Mouse (Mus musculus) erythroblast, embryonic 14.5 days (primary cell): ENCODE measurements around the gene Wdfy4. TPM values are rescaled to one million over a fixed set of nuclear protein-coding genes. Genes with fewer than 3 reads are reported as not detected.

Experiments
- H3K27me3 ChIP-seq: 2 replicates; pipeline ENCODE4 v1.6.1; 2012; ENCODE audit warnings: inconsistent platforms; ENCODE audit not compliant: control insufficient read depth
- H3K36me3 ChIP-seq: 2 replicates; pipeline ENCODE4 v1.6.1; 2012; ENCODE audit warnings: mild to moderate bottlenecking, inconsistent platforms; ENCODE audit not compliant: control insufficient read depth
- H3K4me1 ChIP-seq: 2 replicates; pipeline ENCODE4 v1.6.1; 2012; ENCODE audit warnings: inconsistent platforms; ENCODE audit not compliant: control insufficient read depth
- H3K4me3 ChIP-seq: replicated peaks from 2 replicates; pipeline ENCODE3; 2012; ENCODE audit warnings: moderate library complexity, mild to moderate bottlenecking, inconsistent platforms
- H3K9me3 ChIP-seq: 2 replicates; pipeline ENCODE4 v1.6.1; 2012; ENCODE audit warnings: low read length, inconsistent platforms, mixed read lengths; ENCODE audit not compliant: control insufficient read depth
- GATA1 ChIP-seq: IDR thresholded peaks from 2 replicates; pipeline ENCODE4 v1.6.1; 2012; ENCODE audit warnings: low read length, inconsistent platforms, mixed read lengths
- TAL1 ChIP-seq: IDR thresholded peaks from 3 replicates; pipeline ENCODE4 v1.6.1; 2012; ENCODE audit warnings: low read length, inconsistent platforms, mixed read lengths
- polyA plus RNA-seq: library from polyadenylated mRNA; stranded (reverse); fragments of >175 nt; gene quantifications from 2 replicates; pipeline ENCODE4 v1.2.3, GENCODE M21; 2012

Gene Wdfy4
- polyA plus RNA-seq, 1 experiment, result 0.02 TPM

DNA sequence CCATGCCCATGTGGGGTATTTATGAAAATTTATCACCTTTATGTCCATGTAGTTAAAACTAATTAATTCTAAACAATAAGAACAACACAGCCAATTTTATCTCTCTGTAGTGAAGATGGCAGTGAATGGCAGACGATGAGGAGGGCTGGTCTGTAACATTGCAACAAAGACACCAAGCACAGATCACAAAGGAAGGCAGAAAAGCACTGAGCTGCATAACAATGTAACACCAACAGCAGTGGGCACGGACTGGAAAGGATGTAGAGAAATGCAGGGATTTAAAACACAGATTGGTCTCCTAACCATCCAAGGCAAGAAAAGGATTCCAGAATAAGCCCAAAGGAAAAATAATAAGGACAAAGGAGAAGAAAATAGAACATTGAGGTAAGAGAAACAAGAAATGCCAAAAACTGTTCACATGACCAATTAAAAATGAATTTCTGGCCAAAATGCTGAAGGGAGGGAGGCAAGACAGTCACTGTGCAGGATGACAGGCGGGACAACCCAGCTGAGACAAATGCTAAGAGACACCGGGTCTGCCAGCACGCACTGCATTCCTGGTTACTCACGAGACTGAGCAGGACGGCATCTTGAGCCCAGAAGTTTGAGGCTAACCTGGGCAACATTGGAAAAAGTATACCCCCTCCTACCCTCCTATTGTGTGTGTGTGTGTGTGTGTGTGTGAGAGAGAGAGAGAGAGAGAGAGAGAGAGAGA, 54.1 kb downstream of the Wdfy4 start:
- Histone ChIP-seq H3K4me3 (no peak overlapping the region), H3K27me3 (no peaks in the 10 kb centered on the region), H3K9me3 (no peaks in the 10 kb centered on the region), H3K36me3 (no peaks in the 10 kb centered on the region), H3K4me1 (no peaks in the 10 kb centered on the region)
- no peak for TF ChIP-seq GATA1
- no peak for TF ChIP-seq TAL1

DNA sequence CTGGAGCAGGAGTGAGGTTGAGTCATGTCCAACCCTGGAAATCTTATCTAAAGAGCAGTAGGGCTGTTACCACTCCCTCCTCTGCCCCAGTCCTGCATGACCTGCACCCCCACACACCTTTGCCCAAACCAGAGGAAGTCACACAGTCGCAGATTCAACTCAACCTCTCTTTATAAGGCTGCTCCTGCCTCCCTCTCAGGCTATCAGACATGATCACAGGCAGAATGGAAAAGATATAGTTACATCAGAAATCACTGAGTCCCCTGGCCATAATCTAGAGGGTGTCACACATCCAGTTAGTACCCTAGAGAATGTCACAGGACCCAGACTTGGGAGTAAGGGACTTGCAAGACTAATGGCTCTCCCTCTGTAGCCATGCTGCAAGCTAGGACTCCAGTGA, 68.7 kb downstream of the Wdfy4 start:
- TF ChIP-seq TAL1, result no peak
- TF ChIP-seq GATA1, result no peak
- no peaks in the 10 kb centered on the region for H3K36me3 ChIP-seq
- H3K9me3 ChIP-seq, result no peaks in the 10 kb centered on the region
- H3K27me3 ChIP-seq, result no peaks in the 10 kb centered on the region
- H3K4me1 ChIP-seq, result no peaks in the 10 kb centered on the region
- H3K4me3 ChIP-seq, result no peak overlapping the region

DNA sequence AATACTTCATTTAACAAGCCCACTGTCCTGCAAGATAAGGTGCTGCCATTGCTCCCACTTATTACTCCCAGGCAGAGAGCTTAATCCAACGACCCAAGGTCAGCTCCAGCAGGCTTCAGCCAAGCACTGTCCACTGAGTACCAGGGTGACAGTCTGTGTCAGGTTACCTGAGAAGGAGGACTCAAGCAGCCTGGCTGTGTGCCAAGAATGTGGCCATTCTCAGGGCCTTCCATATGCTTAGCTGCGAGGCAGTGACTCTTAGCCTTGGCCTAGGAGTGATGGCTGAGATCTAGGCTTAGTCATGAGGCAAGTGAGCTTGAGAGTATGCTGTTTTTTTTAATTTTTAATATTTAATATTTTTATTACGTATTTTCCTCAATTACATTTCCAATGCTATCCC, 80.5 kb downstream of the Wdfy4 start:
- no peaks in the 10 kb centered on the region for H3K36me3 ChIP-seq
- H3K4me3 ChIP-seq, result no peak overlapping the region
- no peaks in the 10 kb centered on the region for H3K27me3 ChIP-seq
- H3K9me3 ChIP-seq, result no peaks in the 10 kb centered on the region
- H3K4me1 ChIP-seq, result no peaks in the 10 kb centered on the region
- no peak for TF ChIP-seq GATA1
- no peak for TF ChIP-seq TAL1

DNA sequence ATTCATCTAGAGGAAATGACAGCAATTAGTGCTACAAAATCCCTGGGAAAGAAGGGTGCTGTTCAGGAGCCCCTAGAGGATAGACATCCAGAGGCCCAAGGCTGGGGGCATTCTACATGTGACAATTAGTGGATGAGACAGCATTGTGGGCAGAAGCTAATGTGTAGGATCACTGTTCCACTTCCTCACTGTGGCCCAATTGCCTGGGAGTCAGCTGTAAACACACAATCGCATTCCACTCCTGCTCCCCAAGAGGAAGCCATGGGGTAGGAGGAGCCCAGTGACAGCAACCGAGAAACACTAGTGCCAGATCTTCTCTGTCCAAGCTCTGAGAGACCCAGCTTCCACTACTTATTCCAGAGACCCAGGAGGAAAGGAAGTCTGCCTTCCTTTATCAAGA, 83.7 kb downstream of the Wdfy4 start:
- Histone ChIP-seq H3K4me1 (no peaks in the 10 kb centered on the region), H3K4me3 (no peak overlapping the region), H3K9me3 (no peaks in the 10 kb centered on the region), H3K36me3 (no peaks in the 10 kb centered on the region), H3K27me3 (no peaks in the 10 kb centered on the region)
- no peak for TF ChIP-seq GATA1
- no peak for TF ChIP-seq TAL1

DNA sequence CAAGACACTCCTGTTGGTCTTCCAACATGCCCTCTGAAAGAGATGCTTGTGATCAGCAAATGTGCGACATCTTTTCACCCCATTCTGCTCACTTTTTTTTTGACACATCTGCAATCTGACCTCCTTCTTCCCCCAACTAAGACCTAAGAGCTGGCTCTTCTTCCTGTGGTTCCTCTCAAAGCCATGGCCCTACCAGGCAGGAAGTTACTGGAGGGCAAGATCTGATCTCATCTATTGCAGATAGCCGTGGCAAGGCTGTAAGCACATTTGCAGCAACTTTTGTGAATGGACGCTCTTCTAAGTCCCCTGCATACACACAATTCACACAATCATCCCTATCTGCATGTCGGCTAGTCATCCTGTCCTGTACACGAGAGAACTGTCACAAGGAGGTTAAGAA, 85.4 kb downstream of the Wdfy4 start:
- H3K4me3 ChIP-seq, result no peak overlapping the region
- no peaks in the 10 kb centered on the region for H3K4me1 ChIP-seq
- no peaks in the 10 kb centered on the region for H3K9me3 ChIP-seq
- H3K36me3 ChIP-seq, result no peaks in the 10 kb centered on the region
- TF ChIP-seq GATA1, result no peak
- no peak for TF ChIP-seq TAL1
- no peaks in the 10 kb centered on the region for H3K27me3 ChIP-seq

DNA sequence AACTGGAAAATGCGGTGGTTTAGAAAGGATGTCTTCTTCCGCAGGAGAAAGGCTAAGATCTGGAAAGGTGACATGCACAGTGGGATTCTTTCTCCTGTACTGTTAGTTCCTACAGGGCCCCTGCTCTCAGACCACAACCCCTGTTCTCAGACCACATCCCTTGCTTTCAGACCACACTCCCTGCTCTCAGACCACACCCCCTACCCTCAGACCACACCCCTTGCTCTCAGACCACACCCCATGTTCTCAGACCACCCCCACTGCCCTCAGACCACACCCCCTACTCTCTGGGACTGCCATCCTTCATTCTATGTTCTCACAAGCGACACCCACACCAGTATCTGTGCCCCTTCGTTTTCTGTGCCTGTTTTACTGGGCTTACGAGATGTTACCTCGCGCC, 86.2 kb downstream of the Wdfy4 start:
- H3K36me3 ChIP-seq, result no peaks in the 10 kb centered on the region
- no peaks in the 10 kb centered on the region for H3K27me3 ChIP-seq
- H3K4me1 ChIP-seq, result no peaks in the 10 kb centered on the region
- no peaks in the 10 kb centered on the region for H3K9me3 ChIP-seq
- no peak overlapping the region for H3K4me3 ChIP-seq
- TF ChIP-seq TAL1 (no peak), GATA1 (no peak)

DNA sequence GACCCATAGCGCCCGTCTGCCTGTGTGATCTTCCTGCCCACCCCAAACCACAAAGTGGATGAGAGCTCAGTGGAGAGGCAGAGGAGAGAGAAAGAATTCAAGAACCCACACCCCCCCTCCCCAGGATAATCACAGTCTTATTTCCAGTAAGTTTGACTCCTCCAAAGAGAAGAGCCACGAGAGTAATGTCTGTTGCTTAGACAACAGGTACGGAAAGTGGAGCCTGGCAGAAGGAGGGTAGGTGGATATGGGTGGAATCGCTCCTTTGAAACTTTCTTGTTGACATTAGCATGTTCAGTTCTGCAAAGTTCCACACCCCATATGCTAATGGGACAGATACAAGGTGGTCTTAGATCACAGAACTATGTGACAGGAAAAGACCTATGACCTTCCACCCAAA, 88.8 kb downstream of the Wdfy4 start:
- no peak for TF ChIP-seq GATA1
- no peak for TF ChIP-seq TAL1
- Histone ChIP-seq H3K27me3 (no peaks in the 10 kb centered on the region), H3K9me3 (no peaks in the 10 kb centered on the region), H3K36me3 (no peaks in the 10 kb centered on the region), H3K4me3 (no peak overlapping the region), H3K4me1 (no peaks in the 10 kb centered on the region)

DNA sequence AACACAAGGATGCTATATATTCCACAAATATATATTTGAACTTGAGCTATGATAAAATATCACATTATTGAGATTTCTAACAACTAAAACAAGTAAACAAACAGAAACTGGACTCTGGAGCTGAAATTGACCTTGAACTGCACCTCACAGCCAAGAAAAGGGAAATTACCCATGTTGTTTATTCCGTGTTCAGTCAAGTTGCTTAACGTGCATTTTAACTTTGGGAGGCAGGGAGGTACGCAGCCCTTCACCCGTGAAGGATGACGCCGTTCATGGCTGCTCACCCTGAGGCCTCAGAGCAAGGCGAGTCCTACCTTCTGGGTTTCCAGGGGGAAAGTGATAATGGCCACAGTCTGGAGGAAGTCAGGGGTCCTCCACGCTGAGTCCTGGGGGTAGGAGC, 102.0 kb downstream of the Wdfy4 start:
- no peaks in the 10 kb centered on the region for H3K36me3 ChIP-seq
- no peak overlapping the region for H3K4me3 ChIP-seq
- no peaks in the 10 kb centered on the region for H3K27me3 ChIP-seq
- TF ChIP-seq GATA1 (no peak), TAL1 (no peak)
- H3K9me3 ChIP-seq, result no peaks in the 10 kb centered on the region
- no peaks in the 10 kb centered on the region for H3K4me1 ChIP-seq

DNA sequence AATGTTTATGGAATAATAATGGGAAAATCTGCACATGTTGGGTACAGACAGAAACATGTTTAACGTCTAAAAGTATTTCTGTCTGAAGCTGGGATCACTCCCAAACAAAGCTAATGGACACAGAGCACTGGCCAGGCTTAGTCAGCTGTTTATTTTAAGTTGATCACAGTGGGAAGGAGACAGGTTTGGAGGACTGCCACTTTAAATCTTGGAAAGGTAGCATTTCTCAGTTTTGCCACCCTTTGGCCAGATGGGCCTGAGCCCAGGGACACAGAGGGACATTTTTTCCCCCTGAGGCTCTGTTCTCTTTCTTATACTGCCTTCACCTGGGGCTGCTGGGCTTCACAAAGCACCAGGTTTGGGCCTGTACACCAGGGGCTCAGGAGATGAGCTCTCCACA, 103.0 kb downstream of the Wdfy4 start:
- Histone ChIP-seq H3K36me3 (no peaks in the 10 kb centered on the region), H3K4me3 (no peak overlapping the region), H3K9me3 (no peaks in the 10 kb centered on the region), H3K4me1 (no peaks in the 10 kb centered on the region), H3K27me3 (no peaks in the 10 kb centered on the region)
- TF ChIP-seq TAL1 (no peak), GATA1 (no peak)

DNA sequence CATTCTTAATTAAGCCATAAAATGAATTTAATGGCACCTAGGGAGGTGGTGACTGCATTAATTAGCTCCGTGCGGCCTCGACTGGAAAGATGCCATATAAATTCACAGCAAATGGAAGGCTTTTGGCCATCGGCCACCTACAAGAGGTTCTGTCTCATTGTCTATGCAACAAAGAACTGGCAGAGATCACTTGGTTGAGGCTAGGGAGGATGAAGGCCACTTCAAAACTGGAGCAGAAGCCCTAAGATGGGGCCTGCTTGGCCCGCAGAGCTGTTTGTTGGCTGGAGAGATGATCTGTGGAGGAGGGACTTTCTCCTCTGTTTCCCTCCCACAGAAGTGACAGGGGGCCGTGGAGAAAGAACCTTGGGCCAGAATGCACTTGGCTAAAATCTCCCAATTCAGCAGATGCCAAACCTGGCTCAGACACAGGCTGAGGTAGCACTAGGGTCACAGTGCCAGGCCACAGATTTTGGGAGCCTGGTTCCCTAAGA, 103.9 kb downstream of the Wdfy4 start:
- TF ChIP-seq TAL1 (no peak), GATA1 (no peak)
- no peaks in the 10 kb centered on the region for H3K9me3 ChIP-seq
- no peak overlapping the region for H3K4me3 ChIP-seq
- H3K4me1 ChIP-seq, result no peaks in the 10 kb centered on the region
- no peaks in the 10 kb centered on the region for H3K36me3 ChIP-seq
- H3K27me3 ChIP-seq, result no peaks in the 10 kb centered on the region
